Mouse (Mus musculus) E14TG2a.4 (cell line): ENCODE measurements around the gene Arrb1.

Source experiments
- CTCF ChIP-seq: conservative IDR thresholded peaks from 2 replicates; pipeline ENCODE4 v1.5.1; 2014; ENCODE audit warnings: low read length
- NANOG ChIP-seq: IDR thresholded peaks from 2 replicates; pipeline ENCODE4 v1.6.1; 2014; ENCODE audit warnings: borderline replicate concordance, low read length, mixed read lengths
- POU5F1 ChIP-seq: IDR thresholded peaks from 2 replicates; pipeline ENCODE4 v1.6.1; 2014; ENCODE audit warnings: low read length, borderline replicate concordance

- no peak for TF ChIP-seq CTCF
- TF ChIP-seq NANOG, result no peak
- no peak for TF ChIP-seq POU5F1
Measured at GRCm38 (mm10) chr7:99570680-99571079, 35.4 kb downstream of the Arrb1 start.
